Mouse (Mus musculus) adrenal gland (tissue): ENCODE data around the gene Dnajc12.
"Not testable (repeated sequence)": the region's sequence is repeated elsewhere in the genome, so short reads cannot be mapped to it uniquely, and the experiment has no call there.

Experiments
- intact Hi-C: fragments of 180-260 bp; cut with DNase I; formaldehyde crosslinking; loops from one replicate; pipeline ENCODE4 v1.15.1; 2025

Gene Dnajc12

DNA sequence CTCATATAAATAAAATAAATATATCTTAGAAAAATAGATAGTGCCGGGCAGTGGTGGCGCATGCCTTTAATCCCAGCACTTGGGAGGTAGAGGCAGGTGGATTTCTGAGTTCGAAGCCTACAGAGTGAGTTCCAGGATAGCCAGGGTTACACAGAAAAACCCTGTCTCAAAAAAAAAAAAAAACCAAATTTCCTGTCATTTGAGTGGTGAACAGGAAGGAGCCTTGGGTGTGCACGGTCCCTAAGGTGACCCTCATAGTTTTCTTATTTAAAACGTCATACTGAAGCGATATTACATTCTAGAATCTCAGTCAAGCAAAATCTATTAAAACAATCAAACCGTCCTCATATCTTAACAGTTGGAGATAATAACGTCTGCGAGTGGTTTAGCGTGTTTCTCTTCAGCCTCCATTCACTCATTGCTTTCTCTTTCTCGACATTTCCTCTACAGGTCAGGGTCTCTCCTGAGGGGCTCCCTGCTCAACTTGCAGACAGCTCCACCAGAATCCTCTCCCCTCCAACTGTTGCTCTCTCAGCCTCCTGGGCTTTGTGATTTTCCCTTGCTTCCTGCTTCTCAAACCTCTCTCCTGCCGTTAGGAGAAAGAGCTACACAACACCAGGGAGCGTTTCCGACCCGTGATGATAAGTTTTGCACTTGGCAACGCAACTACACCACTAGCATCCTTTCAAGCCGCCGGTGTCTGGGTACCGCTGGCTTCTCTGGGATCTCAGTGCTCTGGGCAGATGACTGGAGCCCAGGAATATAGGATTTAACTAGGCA is 46.2 kb downstream of the Dnajc12 start:
- intact Hi-C loops: loop anchor here (10.0 kb wide), 1 partner anchor 46 kb away; no protein-coding TSS in a partner anchor

DNA sequence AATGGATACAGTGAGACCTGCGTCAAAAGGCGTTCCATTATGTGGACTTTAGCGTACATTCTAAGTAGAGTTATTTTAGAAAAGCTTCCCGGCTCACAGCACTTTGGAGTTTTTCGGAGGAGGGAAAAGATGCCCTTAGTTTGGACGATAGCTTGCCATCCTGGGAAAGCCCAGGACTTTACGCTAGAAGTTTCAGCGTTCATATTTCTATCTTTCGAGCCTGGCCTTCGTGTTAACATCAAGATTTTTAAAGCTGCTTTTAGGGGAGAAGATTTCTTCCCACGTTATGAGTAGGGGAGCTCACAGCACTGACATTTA is 46.7 kb downstream of the Dnajc12 start:
- intact Hi-C loops: loop anchor here (10.0 kb wide), 1 partner anchor 46 kb away; no protein-coding TSS in a partner anchor

DNA sequence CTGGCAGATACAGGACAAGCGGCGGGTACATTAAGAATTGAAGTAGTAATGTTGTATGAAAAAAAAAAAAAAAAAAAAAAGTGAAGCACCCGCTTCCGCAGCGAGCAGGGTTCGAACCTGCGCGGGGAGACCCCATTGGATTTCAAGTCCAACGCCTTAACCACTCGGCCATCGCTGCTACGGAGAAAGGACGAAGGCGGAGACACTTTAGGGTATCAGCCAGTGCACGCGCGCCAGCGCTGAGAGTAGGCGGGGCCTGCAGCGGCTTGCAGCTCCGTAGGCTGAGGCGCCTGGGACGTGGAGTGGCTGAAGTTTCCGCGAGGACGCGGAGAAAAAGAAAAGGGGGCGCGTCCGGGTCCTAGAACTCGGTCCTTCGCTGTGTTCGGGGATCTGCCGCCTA is 47.1 kb downstream of the Dnajc12 start:
- intact Hi-C loops: loop anchor here (10.0 kb wide), 1 partner anchor 45 kb away; no protein-coding TSS in a partner anchor

DNA sequence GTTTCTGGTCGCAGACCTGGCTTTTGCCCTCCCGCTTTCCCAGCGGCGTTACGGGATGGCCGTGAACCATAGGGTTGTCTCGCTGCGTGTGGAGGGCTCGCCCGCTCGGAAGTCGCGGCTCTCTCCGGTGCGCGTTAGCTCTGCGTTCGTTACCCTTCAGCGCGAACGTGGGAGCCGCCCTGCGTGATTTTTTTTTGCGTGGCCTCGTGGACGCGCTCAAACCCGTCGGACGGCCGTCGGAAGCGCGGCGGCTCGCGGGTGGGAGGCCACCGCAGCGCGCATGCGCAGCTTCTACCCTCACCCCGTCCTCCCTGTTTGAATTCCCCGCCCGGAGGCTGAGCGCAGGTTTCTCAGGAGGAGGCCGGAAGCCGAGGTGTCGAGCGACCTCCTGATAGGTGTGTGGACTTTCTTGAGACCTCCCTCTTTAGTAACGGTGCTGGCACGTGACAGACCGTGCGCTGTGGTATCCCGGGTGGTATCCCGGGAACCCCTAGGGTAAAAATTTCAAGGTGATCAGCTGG is 47.6 kb downstream of the Dnajc12 start, which contains the start of gene Ctnna3:
Gene Ctnna3, plus strand, starts transcription at position 314 of the 521 bp plus-strand sequence.
- intact Hi-C loops: loop anchor here (10.0 kb wide), 1 partner anchor 45 kb away; no protein-coding TSS in a partner anchor

DNA sequence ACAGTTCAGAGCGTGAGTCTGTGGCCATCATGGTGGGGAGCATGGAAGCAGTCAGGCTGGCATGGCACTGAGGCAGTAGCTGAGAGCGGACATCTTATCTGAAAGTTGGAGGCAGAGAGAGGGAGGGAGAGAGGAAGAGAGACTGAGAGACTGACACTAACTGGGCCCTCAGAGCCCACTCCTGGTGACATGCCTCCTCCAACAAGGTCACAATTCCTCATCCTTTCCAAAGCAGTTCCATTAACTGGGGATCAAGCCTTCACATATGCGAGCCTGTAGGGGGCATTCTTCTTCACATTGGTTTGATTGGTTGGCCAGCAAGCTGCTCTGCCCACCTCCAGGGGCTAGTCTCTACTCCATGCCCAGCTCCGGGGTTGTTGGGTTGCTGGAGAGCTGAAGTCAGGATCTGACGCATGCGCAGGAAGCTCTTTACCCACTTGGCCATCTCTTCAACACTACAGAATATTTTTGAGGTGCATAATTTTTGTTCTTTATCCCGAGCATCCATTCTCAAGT is 49.0 kb downstream of the Dnajc12 start:
- intact Hi-C loops: no loop called here

DNA sequence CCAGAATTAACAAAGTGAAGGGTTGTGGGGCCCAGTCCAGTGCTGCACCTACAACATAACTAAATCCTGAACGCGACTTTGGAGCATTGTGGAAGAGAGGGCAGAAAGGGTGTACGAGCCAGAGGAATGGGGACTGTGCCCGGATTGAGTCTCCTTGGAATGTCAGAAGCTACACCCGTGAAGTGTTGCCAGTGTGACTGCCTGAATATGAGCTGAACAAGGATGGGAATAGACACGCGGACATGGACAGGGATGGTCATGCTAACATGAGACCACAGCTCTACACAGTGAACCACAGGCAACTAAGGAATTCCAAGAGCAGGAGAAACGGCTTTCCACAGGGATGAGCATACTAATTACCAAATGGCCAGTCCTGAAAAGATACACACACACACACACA is 49.9 kb downstream of the Dnajc12 start:
- intact Hi-C loops: no loop called here

DNA sequence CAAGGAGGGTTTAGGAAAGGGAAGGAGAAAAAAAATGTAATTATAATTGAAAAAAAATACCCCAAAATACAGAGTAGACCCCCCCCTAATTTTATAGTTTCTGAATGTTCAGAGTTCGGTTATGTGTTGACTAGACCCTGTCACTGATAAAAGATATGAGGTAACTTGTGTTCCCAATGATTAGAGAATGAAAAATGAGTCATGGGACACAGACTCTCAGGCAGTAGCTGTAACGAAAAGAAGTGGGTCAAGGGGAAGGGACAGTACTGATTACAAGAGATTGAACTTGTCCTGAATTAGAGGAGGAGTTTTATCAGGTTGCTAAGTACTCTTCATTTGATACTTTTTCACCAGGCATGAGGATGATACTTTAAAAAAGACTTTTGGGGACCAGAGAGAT is 50.6 kb downstream of the Dnajc12 start:
- intact Hi-C loops: no loop called here

DNA sequence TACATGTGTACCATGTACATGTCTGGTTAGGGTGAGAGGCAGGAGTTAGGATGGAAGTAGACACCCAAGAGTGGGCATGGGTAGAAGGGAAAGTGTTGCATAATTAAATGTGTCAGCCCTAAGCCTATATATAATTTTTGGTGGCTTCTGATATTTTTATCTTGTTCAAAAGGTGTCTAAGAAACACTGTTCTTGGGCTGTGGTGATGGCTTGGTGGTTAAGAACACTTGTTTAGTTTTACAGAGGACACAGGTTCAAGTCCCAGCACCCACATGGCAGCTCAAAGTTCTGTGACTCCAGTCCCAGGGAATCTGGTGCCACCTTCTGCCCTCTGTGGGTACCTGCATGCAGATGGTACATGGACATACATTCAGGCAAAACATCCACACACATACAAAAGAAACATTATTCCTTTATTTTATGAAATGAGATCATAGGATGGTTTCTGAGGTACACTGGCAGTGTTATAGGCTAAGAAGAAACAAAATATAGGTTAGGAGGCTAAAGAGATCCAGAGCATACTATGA is 56.6 kb downstream of the Dnajc12 start:
- intact Hi-C loops: no loop called here

DNA sequence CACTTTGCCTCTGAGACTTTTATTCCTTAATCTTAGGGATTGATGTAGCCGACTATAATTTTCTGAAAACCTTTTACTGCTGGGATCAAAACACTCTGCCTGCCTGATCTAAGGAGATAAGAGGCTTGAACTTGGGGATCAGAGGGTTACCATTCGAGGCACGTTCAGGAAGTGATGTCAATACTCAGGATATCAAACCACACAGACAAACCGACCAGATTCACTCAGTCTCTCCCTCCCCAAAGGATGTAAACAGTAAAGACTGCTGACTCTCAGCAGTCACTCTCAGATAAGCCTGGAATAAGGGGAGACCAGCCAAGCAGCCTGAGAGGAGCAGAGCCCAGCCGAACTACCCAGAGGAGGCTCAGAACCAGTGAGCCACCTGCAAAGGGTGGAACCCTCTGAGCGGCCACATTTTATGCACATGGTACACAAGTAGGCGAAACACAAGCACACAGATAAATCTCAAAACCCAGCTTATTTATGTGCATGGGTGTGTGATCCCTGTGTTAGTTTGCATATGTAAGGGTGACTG is 57.5 kb downstream of the Dnajc12 start:
- intact Hi-C loops: no loop called here

DNA sequence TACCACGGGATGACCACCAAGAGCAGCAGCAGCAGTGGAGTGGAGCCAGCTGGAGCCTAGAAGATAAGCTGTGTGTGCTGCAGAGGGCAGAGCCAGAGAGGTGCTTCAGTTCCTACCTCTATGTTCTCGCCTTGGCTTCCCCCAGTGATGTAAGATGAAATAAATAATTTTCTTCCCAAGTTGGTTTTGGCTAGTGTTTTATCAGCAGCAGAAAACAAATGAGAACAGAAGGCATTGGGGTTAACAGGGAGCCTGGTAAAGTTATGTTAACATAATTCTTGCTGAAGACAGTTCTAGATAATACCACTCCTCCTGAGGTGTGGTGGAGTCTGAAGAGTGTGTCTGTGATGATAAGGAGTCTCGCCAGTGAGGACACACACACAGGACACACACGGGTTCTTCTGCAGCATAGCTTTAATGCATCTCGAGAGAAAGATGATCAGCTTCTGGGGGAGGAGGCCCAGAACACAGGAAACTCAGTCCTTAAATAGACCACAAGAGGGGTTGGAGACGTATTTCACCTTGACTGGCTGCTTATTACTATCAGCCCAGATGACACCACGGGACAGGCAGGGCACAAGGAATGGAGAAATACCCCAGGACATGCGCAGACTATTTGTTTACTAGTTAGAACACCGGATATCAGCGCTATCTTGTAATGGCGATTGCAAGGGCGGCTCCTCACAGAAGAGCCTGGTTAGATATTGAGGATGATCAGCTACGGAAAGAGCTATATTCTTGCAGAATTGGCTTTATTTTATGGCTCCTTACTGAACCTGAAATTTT is 62.6 kb downstream of the Dnajc12 start:
- intact Hi-C loops: not testable (repeated sequence)

DNA sequence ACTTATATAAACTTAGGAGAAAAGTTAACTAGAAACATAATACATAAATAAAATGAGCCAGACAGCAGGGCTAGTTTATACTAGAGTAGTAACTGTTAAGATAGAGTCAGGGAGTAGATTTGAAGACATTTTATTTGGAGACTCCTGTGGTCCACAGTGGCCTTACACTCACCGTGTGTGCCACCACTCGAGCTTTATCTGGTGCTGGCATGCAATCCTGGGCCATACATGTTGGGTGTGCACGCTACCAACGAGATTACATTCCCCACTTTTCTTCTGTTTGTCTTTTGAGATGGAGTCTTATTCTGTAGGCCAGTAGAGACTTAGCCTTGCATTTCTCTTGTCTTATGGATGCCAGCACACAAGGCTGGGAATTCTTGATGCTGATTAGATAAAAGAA is 71.7 kb downstream of the Dnajc12 start:
- intact Hi-C loops: no loop called here

DNA sequence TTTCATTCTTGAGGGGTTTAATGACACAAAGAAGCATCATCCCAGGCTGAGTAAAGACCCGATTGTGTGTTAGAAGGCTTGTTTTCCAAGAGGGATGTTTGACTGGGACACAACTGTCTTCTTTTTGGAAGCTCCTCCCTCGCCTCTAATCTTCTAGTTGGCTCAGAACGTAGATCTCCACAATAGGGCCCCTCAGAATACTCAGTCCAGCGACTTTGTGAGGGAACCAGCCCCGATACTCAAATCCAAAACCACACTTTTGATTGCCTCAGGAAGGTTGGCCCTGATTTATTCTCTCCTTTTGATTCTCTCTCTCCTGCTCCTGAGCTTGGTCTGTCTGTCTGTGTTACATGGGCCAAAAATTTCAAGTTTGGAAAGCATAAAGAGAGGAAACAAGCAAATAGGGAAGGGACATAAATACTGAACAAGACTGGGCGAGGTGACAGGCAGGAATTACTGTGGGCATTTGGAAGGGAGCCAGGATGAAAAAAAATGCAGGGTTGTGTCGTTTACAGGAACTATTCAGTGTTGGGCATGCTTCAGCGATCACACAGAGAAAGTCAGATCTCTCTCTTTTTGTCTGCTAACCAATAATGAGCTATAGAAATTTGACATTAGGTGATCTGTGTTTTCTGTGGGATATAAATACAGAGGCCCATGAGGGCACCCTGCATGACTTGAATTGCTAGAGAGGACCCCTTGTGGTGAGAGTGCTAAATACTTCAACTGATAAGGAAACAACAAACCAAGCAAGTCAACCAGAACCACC is 73.1 kb downstream of the Dnajc12 start:
- intact Hi-C loops: no loop called here

DNA sequence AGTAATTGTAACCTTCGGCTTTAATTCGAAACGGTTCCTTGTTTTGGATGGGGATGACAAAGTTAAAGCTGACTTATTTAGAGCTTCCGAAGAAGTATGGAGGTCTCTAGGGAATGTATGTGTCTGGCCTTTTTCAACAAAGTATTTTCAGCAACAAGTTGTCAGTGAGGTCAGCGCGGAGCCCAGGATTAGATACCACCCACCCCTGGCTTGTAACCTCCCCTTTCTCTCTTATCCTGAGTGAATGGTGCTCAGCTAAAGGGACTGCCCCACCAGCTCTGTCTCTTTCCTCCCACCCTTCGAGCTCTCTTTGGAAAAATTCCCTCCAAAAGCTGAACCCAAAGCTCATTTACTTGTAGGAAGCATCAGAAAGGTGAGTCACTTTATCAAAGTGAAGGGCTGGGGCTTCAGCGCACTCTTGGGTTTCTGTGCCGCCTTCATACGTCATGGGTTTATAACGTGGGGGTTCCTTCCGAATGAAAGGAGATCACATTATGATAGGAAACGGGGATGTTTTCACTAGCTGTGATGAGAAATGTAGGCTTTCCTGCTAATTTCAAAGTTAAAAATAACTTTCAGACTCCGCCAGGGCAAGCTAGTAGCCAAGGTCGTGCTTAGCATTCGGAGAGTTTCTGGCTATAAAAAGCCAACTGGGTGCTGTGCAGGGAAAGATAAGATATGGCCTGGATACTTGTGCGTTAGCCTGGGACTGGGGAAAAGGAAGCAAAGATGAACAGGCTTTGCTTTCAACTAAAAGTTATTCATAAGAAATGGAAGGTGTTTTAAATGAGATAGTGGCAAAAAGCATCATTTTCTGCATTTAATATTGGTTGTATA is 75.3 kb downstream of the Dnajc12 start:
- intact Hi-C loops: no loop called here
